Mouse (Mus musculus) liver, embryonic 13.5 days (tissue): Measurements from ENCODE around the gene Fmn2. TPM values are rescaled to one million over a fixed set of nuclear protein-coding genes. Genes with fewer than 3 reads are reported as not detected.

Source experiments
- ATAC-seq: fragments of 200-750 bp; cut with Nextera tagmentation; 2 replicates; pipeline ENCODE4 v1.8.0; 2017; ENCODE audit warnings: low read depth, mild to moderate bottlenecking, moderate number of reproducible peaks, moderate library complexity
- DNase-seq: peaks from one replicate; pipeline ENCODE4 v3.0.0; 2022
- H3K27ac ChIP-seq: fragments of 300-500 bp; sonication (generic); 2 replicates; pipeline ENCODE4 v1.5.1; 2015; ENCODE audit warnings: moderate library complexity, mild to moderate bottlenecking, inconsistent platforms
- H3K27me3 ChIP-seq: fragments of 300-500 bp; sonication (generic); 2 replicates; pipeline ENCODE4 v1.6.1; 2015; ENCODE audit warnings: mild to moderate bottlenecking, inconsistent platforms
- H3K36me3 ChIP-seq: fragments of 300-500 bp; sonication (generic); 2 replicates; pipeline ENCODE4 v1.6.1; 2015; ENCODE audit warnings: mild to moderate bottlenecking, inconsistent platforms
- H3K4me1 ChIP-seq: fragments of 300-500 bp; sonication (generic); replicated peaks from 2 replicates; pipeline ENCODE4 v1.6.1; 2015; ENCODE audit warnings: inconsistent platforms
- H3K4me2 ChIP-seq: fragments of 300-500 bp; sonication (generic); 2 replicates; pipeline ENCODE4 v1.6.1; 2015; ENCODE audit warnings: inconsistent platforms, mild to moderate bottlenecking, moderate library complexity
- H3K4me3 ChIP-seq: fragments of 300-500 bp; sonication (generic); replicated peaks from 2 replicates; pipeline ENCODE4 v1.5.1; 2015; ENCODE audit warnings: mild to moderate bottlenecking, inconsistent platforms
- H3K9ac ChIP-seq: fragments of 300-500 bp; sonication (generic); 2 replicates; pipeline ENCODE4 v1.6.1; 2015; ENCODE audit warnings: mild to moderate bottlenecking, inconsistent platforms
- H3K9me3 ChIP-seq: fragments of 300-500 bp; sonication (generic); replicated peaks from 2 replicates; pipeline ENCODE4 v1.6.1; 2016; ENCODE audit warnings: inconsistent platforms
- WGBS: fragments of 180-500 bp; shearing (Covaris S2); methylation state at CpG from one replicate; pipeline ENCODE4 v1.1.7; 2015; ENCODE audit not compliant: insufficient replicate concordance; 5-methylcytosine and 5-hydroxymethylcytosine counted together
- polyA plus RNA-seq: library from polyadenylated mRNA; unstranded; fragments of >200 nt; fragmentation: Nextera tagmentation; extraction: Ambion mirVana; gene quantifications from 2 replicates; pipeline ENCODE4 v1.2.1, GENCODE M21; 2015

Gene Fmn2
- 0.03 and 0.06 TPM in 2 replicates for polyA plus RNA-seq

DNA sequence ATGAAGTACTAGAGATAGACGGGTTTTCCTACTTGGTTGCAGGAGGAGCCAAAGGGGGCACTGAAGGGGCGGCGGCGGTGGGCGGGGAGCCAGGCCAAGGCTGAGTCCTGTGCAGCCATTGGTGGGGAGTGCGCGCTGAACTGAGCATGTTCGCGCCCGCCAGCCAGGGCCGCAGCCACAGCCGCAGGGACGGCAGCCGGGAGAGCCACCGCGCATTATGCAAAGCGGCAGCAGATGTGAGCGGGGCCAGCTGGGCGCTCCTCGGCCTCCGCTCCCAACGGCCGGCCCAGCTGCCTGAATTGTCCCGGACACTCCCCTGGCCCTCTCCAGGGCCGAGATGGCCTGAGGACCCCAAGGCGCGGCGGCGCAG is at the start of gene Fmn2:
Gene Fmn2 (plus strand): TSS at position 165 of the 370 bp plus-strand sequence.
- no peak within 1 kb of the TSS for H3K27ac ChIP-seq
- DNase-seq (peak; percentile 24), ATAC-seq (peak; percentile 83)
- no peaks in the 10 kb centered on the region for H3K36me3 ChIP-seq
- H3K9ac ChIP-seq, result no peak within 1 kb of the TSS; the same call in 1 of the 2 replicates
- under 1% methylated on average over 29 of the region's 29 CpGs for WGBS
- H3K4me3 ChIP-seq, result peak within 1 kb of the TSS; percentile 49
- H3K27me3 ChIP-seq, result peaks cover 45% of the 10 kb centered on the region
- H3K9me3 ChIP-seq, result no peaks in the 10 kb centered on the region
- H3K4me2 ChIP-seq, result peak within 1 kb of the TSS; percentile 74
- peaks cover 20% of the 10 kb centered on the region for H3K4me1 ChIP-seq

DNA sequence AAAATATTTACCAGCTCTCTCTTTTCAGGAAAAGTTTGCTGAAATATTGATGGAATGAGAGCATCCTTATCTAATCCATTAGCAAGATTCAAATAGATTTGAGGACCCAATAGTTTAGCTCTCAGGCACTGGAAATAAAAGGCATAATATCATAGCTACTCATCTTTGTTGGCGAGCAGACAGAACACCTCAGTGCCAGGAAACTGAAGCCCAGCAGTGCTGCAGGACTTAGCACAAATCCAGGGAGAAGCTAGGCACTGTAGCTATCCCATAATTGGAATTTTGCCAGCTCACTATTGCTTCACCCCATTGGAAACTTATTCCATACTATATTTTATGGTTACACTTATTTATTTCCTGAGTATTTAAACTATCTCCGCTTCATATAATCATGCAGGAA is 46.5 kb upstream of the Fmn2 start:
- no peak overlapping the region for H3K4me3 ChIP-seq
- H3K27me3 ChIP-seq, result no peaks in the 10 kb centered on the region
- no peak overlapping the region for H3K4me2 ChIP-seq
- H3K9me3 ChIP-seq, result no peaks in the 10 kb centered on the region
- no peak overlapping the region for H3K9ac ChIP-seq
- H3K36me3 ChIP-seq, result no peaks in the 10 kb centered on the region
- no peak for DNase-seq
- no peak for ATAC-seq
- WGBS, result 72% methylated on average over 2 of the region's 2 CpGs
- no peaks in the 10 kb centered on the region for H3K4me1 ChIP-seq
- H3K27ac ChIP-seq, result no peak overlapping the region

DNA sequence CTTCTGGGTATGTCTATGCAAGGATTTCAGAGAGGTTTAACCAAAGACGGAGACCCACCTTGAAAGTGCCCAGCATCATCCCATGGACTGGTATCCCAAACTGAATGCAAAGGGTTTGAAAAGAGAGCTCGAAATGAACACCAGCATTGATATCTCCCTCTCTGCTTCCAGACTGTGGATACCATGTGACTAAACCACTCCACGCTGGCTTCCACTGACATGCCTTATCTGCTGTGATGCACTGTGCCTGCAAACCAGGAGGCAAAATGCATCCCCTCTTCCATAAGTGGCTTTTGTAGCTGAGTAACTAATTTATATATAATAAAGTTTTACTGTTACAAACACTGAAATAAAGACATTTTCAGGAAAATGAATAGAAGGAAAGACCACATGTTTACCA is 36.2 kb upstream of the Fmn2 start:
- WGBS, result 44% methylated on average over 3 of the region's 3 CpGs
- no peaks in the 10 kb centered on the region for H3K27me3 ChIP-seq
- H3K9ac ChIP-seq, result no peak overlapping the region
- DNase-seq (no peak), ATAC-seq (0 out of 2 replicates have a peak, but pooled peaks have one; percentile 57)
- no peak overlapping the region for H3K27ac ChIP-seq
- H3K4me1 ChIP-seq, result 0 out of 2 replicates have a peak, but pooled peaks cover 8% of the 10 kb centered on the region
- H3K4me3 ChIP-seq, result no peak overlapping the region
- H3K4me2 ChIP-seq, result no peak overlapping the region
- H3K9me3 ChIP-seq, result no peaks in the 10 kb centered on the region
- no peaks in the 10 kb centered on the region for H3K36me3 ChIP-seq

- 0 out of 2 replicates have a peak, but pooled peaks cover 8% of the 10 kb centered on the region for H3K4me1 ChIP-seq
- DNase-seq, result no peak
- WGBS, result 31% methylated on average over 2 of the region's 2 CpGs
These were observed 35.4 kb upstream of the Fmn2 start for GRCm38 (mm10) chr1:174466240-174466639.

GRCm38 (mm10) chr1:174469736-174470135 is 31.9 kb upstream of the Fmn2 start:
- ATAC-seq (no peak), DNase-seq (no peak)
- Histone ChIP-seq H3K9ac (no peak overlapping the region), H3K4me3 (no peak overlapping the region), H3K4me2 (no peak overlapping the region), H3K27ac (no peak overlapping the region), H3K4me1 (0 out of 2 replicates have a peak, but pooled peaks cover 8% of the 10 kb centered on the region), H3K36me3 (no peaks in the 10 kb centered on the region), H3K9me3 (no peaks in the 10 kb centered on the region), H3K27me3 (no peaks in the 10 kb centered on the region)
- WGBS, result 3% methylated on average over 6 of the region's 6 CpGs

More at GRCm38 (mm10) chr1:174466240-174466639, 35.4 kb upstream of the Fmn2 start:
- Histone ChIP-seq H3K9me3 (no peaks in the 10 kb centered on the region), H3K4me3 (no peak overlapping the region), H3K27me3 (no peaks in the 10 kb centered on the region), H3K9ac (no peak overlapping the region), H3K36me3 (no peaks in the 10 kb centered on the region), H3K27ac (no peak overlapping the region), H3K4me2 (no peak overlapping the region)
- no peak for ATAC-seq

- no peaks in the 10 kb centered on the region for H3K27me3 ChIP-seq
- WGBS, result 78% methylated on average over 6 of the region's 6 CpGs
- ATAC-seq (no peak), DNase-seq (no peak)
- H3K4me1 ChIP-seq, result no peaks in the 10 kb centered on the region
- H3K9me3 ChIP-seq, result no peaks in the 10 kb centered on the region
- no peaks in the 10 kb centered on the region for H3K36me3 ChIP-seq
- no peak overlapping the region for H3K9ac ChIP-seq
- H3K4me3 ChIP-seq, result no peak overlapping the region
- no peak overlapping the region for H3K27ac ChIP-seq
- no peak overlapping the region for H3K4me2 ChIP-seq
These were observed 19.1 kb upstream of the Fmn2 start for GRCm38 (mm10) chr1:174482567-174482966.

DNA sequence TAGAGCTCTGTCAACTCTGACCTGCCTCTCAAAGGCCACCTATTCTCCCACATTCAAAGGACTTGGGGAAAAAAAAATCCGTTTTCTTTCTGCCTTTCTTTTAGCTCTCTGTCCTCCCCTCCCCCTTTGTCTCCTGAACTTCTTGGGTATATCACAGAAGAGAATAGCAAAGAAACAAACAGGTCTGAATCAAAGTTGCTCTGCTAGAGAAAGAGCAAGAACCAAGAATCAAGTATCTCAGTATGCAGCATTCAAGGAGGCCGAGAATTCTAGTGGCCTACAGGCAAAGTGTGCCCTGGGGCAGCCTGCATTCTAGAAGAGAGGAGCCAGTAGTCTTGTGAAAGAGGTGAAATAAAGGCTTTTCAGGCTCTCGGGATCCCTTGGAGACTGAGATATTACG is 1.6 kb upstream of the Fmn2 start:
- H3K4me3 ChIP-seq, result no peak overlapping the region
- H3K4me1 ChIP-seq, result peaks cover 20% of the 10 kb centered on the region
- no peaks in the 10 kb centered on the region for H3K36me3 ChIP-seq
- DNase-seq (no peak), ATAC-seq (no peak)
- H3K9me3 ChIP-seq, result no peaks in the 10 kb centered on the region
- WGBS, result 46% methylated on average over 4 of the region's 4 CpGs
- no peak overlapping the region for H3K4me2 ChIP-seq
- H3K9ac ChIP-seq, result no peak overlapping the region
- H3K27me3 ChIP-seq, result peaks cover 45% of the 10 kb centered on the region
- H3K27ac ChIP-seq, result no peak overlapping the region

- Histone ChIP-seq H3K36me3 (no peaks in the 10 kb centered on the region), H3K27me3 (peaks cover 45% of the 10 kb centered on the region), H3K4me3 (no peak overlapping the region), H3K4me2 (no peak overlapping the region), H3K9ac (no peak overlapping the region), H3K27ac (no peak overlapping the region), H3K4me1 (peaks cover 20% of the 10 kb centered on the region), H3K9me3 (no peaks in the 10 kb centered on the region)
- DNase-seq (no peak), ATAC-seq (no peak)
- WGBS, result 57% methylated on average over 1 of the region's 1 CpGs
These were observed 614 bp upstream of the Fmn2 start for GRCm38 (mm10) chr1:174501011-174501410.

DNA sequence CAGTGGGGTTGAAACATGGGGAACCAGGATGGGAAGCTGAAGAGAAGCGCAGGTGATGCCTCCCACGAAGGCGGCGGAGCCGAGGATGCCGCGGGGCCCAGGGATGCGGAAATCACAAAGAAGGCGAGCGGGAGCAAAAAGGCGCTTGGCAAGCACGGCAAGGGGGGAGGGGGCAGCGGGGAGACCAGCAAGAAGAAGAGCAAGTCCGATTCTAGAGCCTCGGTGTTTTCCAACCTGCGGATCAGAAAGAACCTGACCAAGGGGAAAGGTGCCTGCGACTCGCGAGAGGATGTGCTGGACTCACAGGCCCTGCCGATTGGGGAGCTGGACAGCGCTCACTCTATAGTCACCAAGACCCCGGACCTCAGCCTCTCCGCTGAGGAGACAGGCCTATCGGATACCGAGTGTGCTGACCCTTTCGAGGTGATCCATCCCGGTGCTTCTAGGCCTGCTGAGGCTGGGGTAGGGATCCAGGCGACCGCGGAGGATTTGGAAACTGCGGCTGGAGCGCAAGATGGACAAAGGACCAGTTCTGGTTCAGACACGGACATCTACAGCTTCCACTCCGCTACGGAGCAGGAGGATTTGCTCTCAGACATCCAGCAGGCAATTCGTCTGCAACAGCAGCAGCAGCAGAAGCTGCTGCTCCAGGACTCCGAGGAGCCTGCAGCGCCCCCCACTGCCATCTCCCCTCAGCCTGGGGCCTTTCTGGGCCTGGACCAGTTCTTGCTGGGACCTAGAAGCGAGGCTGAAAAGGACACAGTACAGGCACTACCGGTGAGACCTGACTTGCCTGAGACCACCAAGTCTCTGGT is 613 bp downstream of the Fmn2 start:
- no peak overlapping the region for H3K27ac ChIP-seq
- peak; percentile 37; the same call in 1 of the 2 replicates for ATAC-seq
- under 1% methylated on average over 40 of the region's 40 CpGs for WGBS

GRCm38 (mm10) chr1:174502846-174503745 is 1.5 kb downstream of the Fmn2 start:
- Histone ChIP-seq H3K9ac (no peak overlapping the region), H3K36me3 (no peaks in the 10 kb centered on the region), H3K4me1 (peaks cover 20% of the 10 kb centered on the region), H3K4me2 (peak overlapping the region; percentile 74), H3K27ac (no peak overlapping the region), H3K27me3 (peaks cover 45% of the 10 kb centered on the region), H3K4me3 (peak overlapping the region; percentile 49), H3K9me3 (no peaks in the 10 kb centered on the region)
- no peak for DNase-seq
- no peak for ATAC-seq
- WGBS, result 3% methylated on average over 53 of the region's 53 CpGs

More for the DNA sequence above, 613 bp downstream of the Fmn2 start:
- H3K36me3 ChIP-seq, result no peaks in the 10 kb centered on the region
- peak overlapping the region; percentile 49 for H3K4me3 ChIP-seq
- DNase-seq, result no peak
- no peak overlapping the region; the same call in 1 of the 2 replicates for H3K9ac ChIP-seq
- peak overlapping the region; percentile 74 for H3K4me2 ChIP-seq
- H3K27me3 ChIP-seq, result peaks cover 45% of the 10 kb centered on the region
- H3K9me3 ChIP-seq, result no peaks in the 10 kb centered on the region
- peaks cover 20% of the 10 kb centered on the region for H3K4me1 ChIP-seq

GRCm38 (mm10) chr1:174508571-174509110 is 7.0 kb downstream of the Fmn2 start:
- 75% methylated on average over 13 of the region's 13 CpGs for WGBS
- Histone ChIP-seq H3K9me3 (no peaks in the 10 kb centered on the region), H3K4me3 (no peak overlapping the region), H3K4me1 (no peaks in the 10 kb centered on the region), H3K4me2 (no peak overlapping the region), H3K27ac (no peak overlapping the region), H3K36me3 (no peaks in the 10 kb centered on the region), H3K9ac (no peak overlapping the region), H3K27me3 (peaks cover 10% of the 10 kb centered on the region)
- ATAC-seq, result no peak
- no peak for DNase-seq
